Mouse (Mus musculus): Measurements from ENCODE around the gene Gm21118. TPM values are rescaled to one million over a fixed set of nuclear protein-coding genes. Genes with fewer than 3 reads are reported as not detected.
"Not testable (repeated sequence)": the region's sequence is repeated elsewhere in the genome, so short reads cannot be mapped to it uniquely, and the experiment has no call there.

Gm21118 gene
- not detected in 2 replicates for polyA plus RNA-seq (2011; ENCODE audit: insufficient read length, low read depth, missing spikeins)

DNA sequence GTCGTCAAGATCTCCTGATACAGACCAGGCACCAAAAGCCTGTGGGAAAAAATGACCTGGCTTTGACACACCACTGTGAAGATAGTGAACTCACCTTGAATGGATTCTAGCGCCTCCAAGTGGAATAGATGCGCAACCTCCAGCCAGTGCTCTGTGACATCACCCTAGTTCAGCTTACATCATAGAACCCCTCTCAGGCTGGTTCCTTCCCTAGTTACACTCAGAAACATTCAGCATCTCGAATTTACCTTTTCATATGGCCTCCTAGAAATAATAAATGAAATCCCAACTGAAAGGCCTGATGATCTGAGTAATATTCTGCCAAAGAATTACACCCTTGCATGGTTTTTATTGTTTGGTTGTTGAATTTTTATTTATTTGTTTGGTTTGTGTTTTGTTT lies at the start of gene Gm21118:
Gm21118 (minus strand) TSS at position 101 of the 400 bp plus-strand sequence.
- H3K4me3 ChIP-seq (ENCODE audit: insufficient read depth, low read length); H3K4me1 ChIP-seq (ENCODE audit: control insufficient read depth, insufficient read depth, low read length); H3K27ac ChIP-seq (ENCODE audit: insufficient read depth, low read length): not testable (repeated sequence)

DNA sequence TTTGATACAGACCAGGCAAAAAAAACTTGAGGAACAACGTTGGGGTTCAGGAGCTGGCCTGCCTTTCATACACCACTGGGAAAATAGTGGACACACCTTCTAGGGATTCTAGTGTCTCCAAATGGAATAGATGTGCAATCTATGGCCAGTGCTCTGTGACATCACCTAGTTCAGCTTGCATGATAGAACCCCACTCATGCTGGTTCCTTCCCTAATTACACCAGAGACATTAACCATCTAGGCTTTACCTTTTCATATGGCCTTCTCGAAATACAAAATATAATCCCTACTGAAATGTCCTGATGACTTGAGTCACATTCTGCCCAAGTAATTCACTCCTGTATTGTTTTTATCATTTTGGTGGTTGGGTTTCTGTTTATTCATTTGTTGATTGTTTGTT lies 29.7 kb upstream of the Gm21118 start, which contains the start of the genes Gm29423 and Gm29644:
Gm29423 (minus strand) TSS at position 101 of the 400 bp plus-strand sequence.
Gm29644 (minus strand) TSS at position 157 of the 400 bp plus-strand sequence.
- not testable (repeated sequence) for H3K4me3 ChIP-seq (ENCODE audit: insufficient read depth, low read length); H3K27ac ChIP-seq (ENCODE audit: insufficient read depth, low read length); H3K4me1 ChIP-seq (ENCODE audit: control insufficient read depth, insufficient read depth, low read length)

Other genes starting within 250 kb of the Gm21118 start
- not detected in 2 replicates for gene Gm29423, start 29.6 kb upstream of the Gm21118 start, polyA plus RNA-seq (2011; ENCODE audit: insufficient read length, low read depth, missing spikeins)
- not detected in 2 replicates for gene Gm29644, start 29.7 kb upstream of the Gm21118 start, polyA plus RNA-seq (2011; ENCODE audit: insufficient read length, low read depth, missing spikeins)
- gene Gm20888, start 168.2 kb upstream of the Gm21118 start, polyA plus RNA-seq (2011; ENCODE audit: insufficient read length, low read depth, missing spikeins) = not detected in 2 replicates